8 mouse cellular contexts compared by ENCODE assay signal in genomic region chr5:116420759-116421225, GRCm38 (mm10). TPM values are rescaled to one million over a fixed set of nuclear protein-coding genes. Genes with fewer than 3 reads are reported as not detected.
DNase-seq lines count a peak whose midpoint lies in the region; ATAC-seq and TF ChIP-seq lines count a peak whose summit lies in the region.

No protein-coding gene starts in this region.

- peak overlapping the region; percentile 68 for H3K27ac ChIP-seq in ES-Bruce4 (ENCODE audit: insufficient read depth, low read length)
- H3K27ac ChIP-seq in embryonic fibroblast, embryonic 13.5 days (ENCODE audit: insufficient read depth, low read length) = peak overlapping the region; percentile 85
- H3K27ac ChIP-seq in hindbrain, embryonic 13.5 days = peak overlapping the region; percentile 74
- peak overlapping the region; percentile 87 for H3K27ac ChIP-seq in stomach, embryonic 15.5 days

- peaks cover 7% of the 10 kb centered on the region for H3K4me1 ChIP-seq in ES-Bruce4 (ENCODE audit: control insufficient read depth, insufficient read depth, low read length)
- peaks cover 3% of the 10 kb centered on the region for H3K4me1 ChIP-seq in embryonic fibroblast, embryonic 13.5 days (ENCODE audit: control insufficient read depth, insufficient read depth, low read length)
- H3K4me1 ChIP-seq in hindbrain, embryonic 13.5 days (replicated peaks) = peaks cover 35% of the 10 kb centered on the region
- H3K4me1 ChIP-seq in lung, adult 2 months (ENCODE audit: control insufficient read depth, insufficient read depth, low read length) = peaks cover 9% of the 10 kb centered on the region
- peaks cover 45% of the 10 kb centered on the region for H3K4me1 ChIP-seq in stomach, embryonic 15.5 days

- H3K4me3 ChIP-seq in ES-Bruce4 (ENCODE audit: low read depth, low read length) = peak overlapping the region; percentile 68
- peak overlapping the region; percentile 54 for H3K4me3 ChIP-seq in embryonic fibroblast, embryonic 13.5 days (ENCODE audit: insufficient read depth, low read length)
- no peak overlapping the region; the same call in 1 of the 2 replicates for H3K4me3 ChIP-seq in hindbrain, embryonic 13.5 days
- peak overlapping the region; percentile 43 for H3K4me3 ChIP-seq in lung, adult 2 months (replicated peaks; ENCODE audit: extremely low read depth, low read depth, low read length)
- H3K4me3 ChIP-seq in stomach, embryonic 15.5 days (replicated peaks) = peak overlapping the region; percentile 28

- no peak for TF ChIP-seq POLR2A in ES-Bruce4 (IDR thresholded peaks at IDR 0.05; ENCODE audit: insufficient read depth, low read length)
- TF ChIP-seq POLR2A in embryonic fibroblast, embryonic 13.5 days (IDR thresholded peaks at IDR 0.05; ENCODE audit: low read depth, low read length) = peak; percentile 28; the same call in 1 of the 2 replicates
- TF ChIP-seq POLR2A in lung, adult 2 months (IDR thresholded peaks at IDR 0.05; ENCODE audit: borderline replicate concordance, extremely low read depth, low read depth, low read length) = 0 out of 2 replicates have a peak, but pooled peaks have one; percentile 27

- WGBS in hindbrain, embryonic 13.5 days = 6% methylated on average over 6 of the region's 6 CpGs
- WGBS in lung, adult 2 months = 6% methylated on average over 6 of the region's 6 CpGs
- WGBS in stomach, embryonic 15.5 days = 18% methylated on average over 6 of the region's 6 CpGs

- H3K36me3 ChIP-seq in ES-Bruce4 (ENCODE audit: control insufficient read depth, insufficient read depth, low read length, poor library complexity, severe bottlenecking) = no peaks in the 10 kb centered on the region
- H3K36me3 ChIP-seq in hindbrain, embryonic 13.5 days = no peaks in the 10 kb centered on the region
- H3K36me3 ChIP-seq in stomach, embryonic 15.5 days = no peaks in the 10 kb centered on the region

- H3K9me3 ChIP-seq in ES-Bruce4 (replicated peaks; ENCODE audit: control insufficient read depth, insufficient read depth, low read length, poor library complexity, severe bottlenecking) = no peaks in the 10 kb centered on the region
- H3K9me3 ChIP-seq in hindbrain, embryonic 13.5 days = no peaks in the 10 kb centered on the region
- H3K9me3 ChIP-seq in stomach, embryonic 15.5 days = no peaks in the 10 kb centered on the region

- no peak for ATAC-seq in cerebellum, adult (ENCODE audit: insufficient number of reproducible peaks, low FRiP score, low TSS enrichment)
- ATAC-seq in hindbrain, embryonic 13.5 days (ENCODE audit: low FRiP score) = peak; percentile 33; the same call in 1 of the 2 replicates
- peak; percentile 82 for ATAC-seq in stomach, embryonic 15.5 days (ENCODE audit: insufficient read depth, low FRiP score, low read depth)

- no peak for TF ChIP-seq CTCF in ES-Bruce4 (IDR thresholded peaks at IDR 0.05; ENCODE audit: low read depth, low read length)
- TF ChIP-seq CTCF in embryonic fibroblast, embryonic 13.5 days (IDR thresholded peaks at IDR 0.05; ENCODE audit: borderline replicate concordance, insufficient read depth, low read length) = no peak
- no peak for TF ChIP-seq CTCF in lung, adult 2 months (IDR thresholded peaks at IDR 0.05; ENCODE audit: insufficient read depth, low read length)

- 0 out of 2 replicates have a peak, but pooled peaks have one; percentile 54 for TF ChIP-seq EP300 in ES-Bruce4 (IDR thresholded peaks at IDR 0.05; ENCODE audit: insufficient read depth, low read depth, low read length)

- peak; percentile 51 for DNase-seq in cerebellum, adult 9-11 months
- peak; percentile 77 for DNase-seq in lung, adult 2 months
- no peak for DNase-seq in spleen, postnatal 36 days (ENCODE audit: low spot score in 2 of 2)

- H3K27me3 ChIP-seq in ES-Bruce4 (ENCODE audit: control insufficient read depth, insufficient read depth, low read length, poor library complexity, severe bottlenecking) = no peaks in the 10 kb centered on the region
- H3K27me3 ChIP-seq in hindbrain, embryonic 13.5 days = peaks cover 15% of the 10 kb centered on the region
- no peaks in the 10 kb centered on the region for H3K27me3 ChIP-seq in stomach, embryonic 15.5 days (replicated peaks)

- peak overlapping the region; percentile 34 for H3K9ac ChIP-seq in ES-Bruce4 (ENCODE audit: low read depth, poor library complexity, severe bottlenecking)
- H3K9ac ChIP-seq in hindbrain, embryonic 13.5 days = no peak overlapping the region
- H3K9ac ChIP-seq in stomach, embryonic 15.5 days = no peak overlapping the region

- peak overlapping the region; percentile 26 for H3K4me2 ChIP-seq in hindbrain, embryonic 13.5 days
- peak overlapping the region; percentile 49 for H3K4me2 ChIP-seq in stomach, embryonic 15.5 days

RNA-seq across cellular contexts. Expression of gene Hspb8, which starts 1.9 kb away (rescaled TPM):
- polyA plus RNA-seq in ES-Bruce4 (2011; ENCODE audit: insufficient read depth, insufficient read length, low read depth, missing spikeins) = 64.0 and 68.1 TPM in 2 replicates
- polyA plus RNA-seq in embryonic fibroblast, embryonic 13.5 days (2011; ENCODE audit: insufficient read length, low read depth, missing spikeins) = 46.5 and 59.1 TPM in 2 replicates
- 5.3 and 6.1 TPM in 2 replicates for polyA plus RNA-seq in hindbrain, embryonic 13.5 days (2015; fragmentation: Nextera tagmentation; extraction: Ambion mirVana)
- polyA plus RNA-seq in lung, adult 2 months (2012; rRNA removed) = 57.7 and 72.4 TPM in 2 replicates
- polyA plus RNA-seq in stomach, embryonic 15.5 days (2015; fragmentation: Nextera tagmentation; extraction: Ambion mirVana) = 23.0 and 27.2 TPM in 2 replicates

Comparison
In these comparisons a context has a peak if more than half of its experiments do, and no peak if none do; other contexts are left out.
1. DNase-seq: peak in cerebellum, adult 9-11 months (single experiment) and lung, adult 2 months (single experiment); none in spleen, postnatal 36 days (0 of 2).
2. Peak in every context shown above with its lines, with median percentiles within 50 percentile points of each other: H3K27ac ChIP-seq.